Mouse (Mus musculus): Measurements from ENCODE around the gene Hs3st2.
A peak's percentile ranks its signal among the peaks of the same experiment; 100 is the strongest.
"Not testable (repeated sequence)": the region's sequence is repeated elsewhere in the genome, so short reads cannot be mapped to it uniquely, and the experiment has no call there.

Gene Hs3st2

DNA sequence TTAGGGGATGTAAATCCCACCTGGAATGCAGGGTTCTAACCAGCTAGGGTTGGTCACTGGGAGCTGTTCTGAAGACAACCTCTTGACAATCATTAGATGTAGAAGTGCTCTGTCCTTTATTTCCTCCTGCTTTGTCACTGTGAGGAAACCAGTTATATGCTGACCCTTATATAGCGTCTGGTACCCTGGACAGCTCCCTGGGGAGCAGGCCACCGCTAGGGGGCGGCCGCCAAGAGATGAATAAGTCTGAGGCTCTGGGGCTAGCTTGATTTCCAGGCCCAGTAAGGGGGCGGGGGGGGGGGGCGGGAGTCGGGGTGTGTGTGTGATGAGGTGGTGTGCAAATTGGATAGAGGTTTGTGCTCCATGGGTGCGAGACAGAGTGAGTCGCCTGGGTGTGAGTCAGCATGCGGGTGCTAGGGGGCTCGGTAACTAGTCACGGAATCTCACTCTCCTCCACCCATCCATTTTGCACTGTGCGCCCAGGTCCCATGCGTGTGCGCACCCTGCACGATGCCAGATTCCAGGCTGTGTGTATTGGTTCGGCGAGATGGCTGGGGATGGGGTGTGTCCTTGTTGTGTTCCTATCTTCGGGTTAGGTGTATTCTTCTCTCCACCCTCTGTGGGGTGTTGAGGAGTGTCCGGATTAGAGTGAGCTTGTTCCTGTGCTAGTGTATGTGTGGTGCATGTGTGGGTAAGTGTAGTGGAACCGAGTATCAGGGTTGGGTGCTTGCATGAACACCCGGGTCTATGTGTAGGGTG, at the start of gene Hs3st2:
TSS of gene Hs3st2 (plus strand) at position 635 of the 759 bp plus-strand sequence.
- DNase-seq (ENCODE audit: low spot score in 2 of 2): peak in 1 of 2 experiments; percentile 65

DNA sequence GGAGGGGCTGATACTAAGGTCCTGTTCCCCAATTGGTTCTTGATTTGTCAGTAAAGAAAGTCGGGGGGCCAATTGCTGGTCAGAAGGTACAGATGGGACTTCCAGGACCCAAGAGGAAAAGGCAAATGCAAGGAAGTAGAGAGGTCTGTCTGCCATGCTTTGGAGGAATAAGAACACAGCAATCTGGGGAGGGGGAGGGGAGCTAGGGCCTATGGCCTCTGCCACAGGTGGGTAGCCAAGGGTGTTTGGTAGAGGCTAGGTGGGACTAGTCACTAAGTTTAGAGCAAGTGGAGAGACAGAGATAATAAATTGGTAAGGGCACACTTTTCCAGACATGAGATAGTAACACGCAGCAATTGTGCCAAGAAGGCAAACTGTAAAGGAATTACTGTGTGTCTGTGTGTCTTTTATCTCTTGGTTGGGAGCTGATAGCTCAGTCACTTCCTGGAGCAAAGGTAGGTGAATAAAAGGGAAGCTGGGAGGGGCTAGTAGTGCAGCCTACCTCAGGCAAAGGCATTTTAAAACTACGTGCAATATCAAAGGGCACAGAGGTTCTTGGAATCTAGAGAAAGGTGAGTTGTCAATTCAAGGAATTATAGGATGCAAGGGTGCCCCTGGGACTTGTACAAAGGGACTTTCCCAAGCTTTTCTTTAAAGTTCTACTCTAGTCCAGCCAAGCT, 43.2 kb upstream of the Hs3st2 start:
- DNase-seq (ENCODE audit: low spot score in 2 of 2): no peak

DNA sequence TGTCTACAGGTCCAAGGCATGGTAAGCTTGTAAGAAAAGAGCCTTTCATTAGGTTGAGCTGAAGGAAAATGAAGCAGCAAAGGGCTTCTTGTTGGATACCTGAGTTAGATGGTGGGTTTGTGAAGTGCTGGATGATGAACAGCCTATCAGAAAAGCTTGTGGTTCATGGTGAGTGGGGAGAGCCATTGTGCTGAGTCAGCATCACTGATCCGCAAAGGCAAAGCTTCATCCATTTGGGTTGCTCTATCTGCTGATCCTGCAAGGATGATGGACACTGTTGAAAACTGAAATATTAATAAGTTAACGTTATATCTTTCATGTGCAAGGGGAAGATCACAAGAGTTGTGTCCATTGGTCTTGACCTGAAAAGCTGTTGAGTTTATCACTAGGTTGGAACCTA, 40.0 kb upstream of the Hs3st2 start:
- DNase-seq (ENCODE audit: low spot score in 2 of 2): no peak

DNA sequence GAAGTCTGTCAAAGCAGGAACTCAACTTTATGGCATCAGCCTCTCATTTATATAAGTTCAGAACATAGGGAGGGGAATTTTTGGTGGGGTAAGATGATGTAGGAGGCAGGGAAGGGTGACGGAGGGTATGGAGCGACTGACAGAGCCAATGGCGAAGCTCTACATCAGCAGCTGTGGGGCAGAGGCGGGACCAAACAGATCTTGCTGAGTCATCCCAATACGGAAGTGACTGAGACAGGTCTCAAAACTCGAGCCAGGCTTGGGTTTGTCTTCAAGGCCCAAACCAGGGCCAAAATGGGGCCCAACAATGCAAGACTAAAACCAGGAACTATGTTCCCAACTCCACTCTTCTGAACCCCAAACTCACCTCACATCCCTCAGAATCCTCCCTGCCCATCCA, 30.2 kb upstream of the Hs3st2 start:
- DNase-seq (ENCODE audit: low spot score in 2 of 2): not testable (repeated sequence)

DNA sequence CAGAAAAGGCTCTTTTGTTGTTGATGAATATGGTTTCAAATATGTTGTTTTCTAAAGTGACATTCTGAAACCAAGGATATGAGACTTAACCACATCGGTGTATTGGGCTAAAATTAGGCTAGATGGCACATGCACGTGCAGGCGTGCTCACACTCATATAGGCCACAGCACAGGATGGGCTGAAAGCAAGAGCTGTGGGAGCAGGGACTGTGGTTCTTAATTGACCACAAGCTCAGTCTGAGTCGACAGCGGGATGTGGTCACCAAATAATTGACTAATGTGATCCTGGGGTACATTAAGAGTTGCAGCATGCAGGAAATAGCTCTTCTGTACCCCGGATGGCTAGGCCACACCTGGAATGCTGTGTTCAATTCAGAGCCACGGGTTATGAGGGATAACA, 26.1 kb upstream of the Hs3st2 start:
- DNase-seq (ENCODE audit: low spot score in 2 of 2): no peak

DNA sequence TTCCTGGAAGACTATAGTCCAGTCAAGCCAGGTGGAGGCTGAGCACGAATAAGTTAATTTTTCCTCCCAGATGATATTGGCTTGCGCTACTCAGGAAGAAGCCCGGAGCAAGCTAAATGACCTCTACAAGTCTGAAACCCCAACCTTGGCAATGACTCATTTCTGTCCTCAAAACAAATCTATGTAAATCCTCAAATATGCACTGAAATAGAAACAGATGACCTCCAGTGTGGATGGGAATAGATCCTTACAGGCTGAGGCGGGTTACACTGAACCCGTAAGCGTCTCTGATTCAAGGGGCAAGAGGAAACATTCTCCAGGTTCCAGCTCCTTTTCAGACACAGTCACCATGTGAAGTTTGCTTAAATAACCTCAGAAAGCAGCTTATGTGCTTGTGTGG, 24.5 kb upstream of the Hs3st2 start:
- DNase-seq (ENCODE audit: low spot score in 2 of 2): no peak

DNA sequence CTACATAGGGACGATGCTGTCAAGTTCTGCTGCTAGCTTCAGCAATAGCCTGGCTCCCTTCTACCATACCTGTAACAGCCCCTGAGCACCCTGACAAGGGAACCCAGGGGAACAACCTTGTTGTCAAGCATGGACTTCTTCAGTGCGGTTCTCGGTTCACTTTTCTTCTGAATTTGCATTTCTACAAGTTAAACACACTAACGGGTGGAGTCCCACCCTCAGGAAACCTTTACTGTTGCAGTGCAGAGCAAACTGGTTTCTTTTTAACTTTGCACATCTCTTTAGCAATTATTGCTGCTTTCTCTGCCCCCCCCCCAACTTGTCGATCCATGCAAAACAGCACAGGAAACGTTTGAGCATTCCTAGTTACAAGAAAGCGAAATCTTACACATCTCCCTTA, 19.7 kb upstream of the Hs3st2 start:
- no peak for DNase-seq (ENCODE audit: low spot score in 2 of 2)

DNA sequence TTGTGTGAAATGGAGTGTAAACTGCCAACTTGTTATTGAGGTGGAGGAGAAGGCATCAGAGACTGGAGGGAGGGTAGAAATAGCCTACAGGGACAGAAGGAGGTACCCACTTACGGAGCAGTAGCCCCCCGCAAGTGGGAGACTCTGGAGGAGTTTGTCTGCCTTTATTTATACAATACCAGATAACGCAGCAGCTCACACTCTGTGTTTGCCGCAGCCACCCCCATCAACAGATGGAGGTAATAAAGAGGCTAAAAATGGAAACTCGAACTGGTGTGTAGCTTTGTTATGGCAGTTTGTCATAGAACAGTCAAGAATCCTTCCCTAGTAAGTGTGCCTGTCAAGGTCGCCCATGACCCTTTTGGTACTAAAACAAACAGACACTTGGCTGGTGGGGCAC, 16.2 kb upstream of the Hs3st2 start:
- DNase-seq (ENCODE audit: low spot score in 2 of 2): peak in 1 of 2 experiments; percentile 14

DNA sequence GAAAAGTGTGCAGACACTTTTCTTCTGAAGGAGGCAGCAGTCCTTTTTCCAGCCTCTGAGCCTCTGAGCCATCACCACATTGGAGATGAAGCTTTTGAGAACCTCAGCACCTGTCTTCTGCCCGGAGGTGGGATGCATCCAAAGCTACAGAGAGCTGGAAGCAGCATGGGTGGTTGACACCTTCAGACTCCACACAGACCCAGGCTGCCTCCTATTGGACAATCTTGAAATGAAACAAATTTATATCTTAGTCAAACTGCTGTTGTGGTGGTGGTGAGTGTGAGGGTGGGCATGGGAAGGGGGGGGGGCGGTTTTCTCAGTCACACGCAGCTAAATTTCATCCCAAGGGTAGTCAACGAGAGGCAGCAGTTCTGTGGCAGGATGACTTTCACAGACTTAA, 12.7 kb upstream of the Hs3st2 start:
- DNase-seq (ENCODE audit: low spot score in 2 of 2): no peak

DNA sequence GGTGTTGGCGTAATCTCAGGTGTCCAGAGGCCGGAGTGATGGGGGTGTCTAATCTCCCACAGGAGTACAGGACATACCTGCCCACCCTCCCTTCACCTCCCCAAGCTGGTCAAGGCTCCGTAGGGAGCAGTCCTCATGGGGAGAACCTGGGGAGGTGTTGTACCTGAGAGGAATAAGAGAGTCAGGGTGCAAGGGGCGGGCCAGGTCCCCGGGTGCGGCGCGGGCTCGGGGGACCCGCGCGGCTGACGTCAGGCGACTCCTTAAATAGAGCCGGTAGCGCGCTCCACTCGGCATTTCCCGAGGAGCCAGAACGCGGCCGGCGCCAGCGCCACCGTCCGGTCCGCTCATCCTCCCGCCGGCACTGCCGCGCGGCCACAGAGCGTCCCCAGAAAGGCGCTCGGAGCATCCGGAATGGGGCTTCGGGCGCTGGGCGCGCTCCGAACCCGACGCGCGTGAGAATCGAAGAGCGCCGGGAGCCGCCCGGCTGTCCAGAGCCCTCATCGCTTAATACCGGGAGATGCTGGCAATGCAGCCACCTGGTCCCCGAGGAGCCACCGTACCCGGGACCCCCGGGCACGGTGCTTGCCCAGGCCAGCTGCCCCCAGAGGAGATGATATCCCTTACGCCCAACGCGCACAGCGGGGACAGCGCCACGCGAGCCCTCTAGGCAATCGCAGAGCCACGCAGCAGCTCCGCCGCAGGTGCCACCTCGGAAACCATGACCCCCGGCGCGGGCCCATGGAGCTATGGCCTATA, 503 bp downstream of the Hs3st2 start:
- DNase-seq (ENCODE audit: low spot score in 2 of 2): peak in 1 of 2 experiments; percentile 53

DNA sequence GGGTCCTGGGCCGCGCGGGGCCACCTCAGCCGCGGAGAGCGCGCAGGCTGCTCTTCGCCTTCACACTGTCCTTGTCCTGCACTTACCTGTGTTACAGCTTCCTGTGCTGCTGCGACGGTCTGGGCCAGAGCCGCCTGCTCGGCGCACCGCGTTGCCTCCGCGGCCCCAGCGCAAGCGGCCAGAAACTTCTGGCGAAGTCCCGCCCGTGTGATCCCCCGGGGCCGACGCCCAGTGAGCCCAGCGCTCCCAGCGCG, 1.0 kb downstream of the Hs3st2 start:
- DNase-seq (ENCODE audit: low spot score in 2 of 2): no peak

DNA sequence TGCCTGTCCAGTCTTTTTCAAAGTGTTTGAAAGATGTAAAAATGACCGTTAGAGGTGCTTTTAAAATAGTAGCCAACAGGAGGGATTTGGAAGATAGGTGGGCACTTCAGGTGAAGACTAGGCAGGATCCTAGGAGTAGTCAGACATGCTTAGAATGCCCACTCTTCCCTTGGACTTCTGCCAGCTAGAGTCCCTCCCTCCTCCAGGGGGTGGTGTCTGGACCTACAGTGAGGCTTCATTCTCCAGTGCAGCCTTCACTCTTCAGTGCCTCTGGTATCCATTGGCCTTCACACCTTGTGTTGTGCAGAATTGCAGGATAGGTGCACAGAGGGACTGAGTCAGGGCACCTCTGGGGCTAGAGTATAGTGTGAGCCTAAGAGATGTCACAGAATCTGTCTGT, 2.2 kb downstream of the Hs3st2 start:
- no peak for DNase-seq (ENCODE audit: low spot score in 2 of 2)

DNA sequence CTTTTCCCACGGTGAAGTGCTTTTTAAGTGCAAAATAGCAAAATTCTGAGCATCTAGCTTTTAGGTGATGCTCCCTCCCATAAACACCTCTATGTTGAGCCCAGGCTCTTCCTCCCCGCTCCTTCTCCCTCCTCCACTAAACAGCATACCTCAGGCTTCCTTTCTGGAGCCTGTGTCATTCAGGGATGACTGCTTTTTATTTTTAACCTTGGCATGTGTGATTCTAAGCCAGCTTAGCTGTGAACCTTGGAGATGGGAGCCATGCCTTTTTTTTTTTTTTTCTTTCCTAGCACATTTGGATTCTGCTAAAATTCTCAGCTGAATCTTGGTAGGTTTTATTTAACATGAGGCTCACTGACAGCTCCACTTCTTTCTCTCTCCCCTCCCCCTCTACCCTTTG, 3.2 kb downstream of the Hs3st2 start:
- no peak for DNase-seq (ENCODE audit: low spot score in 2 of 2)

DNA sequence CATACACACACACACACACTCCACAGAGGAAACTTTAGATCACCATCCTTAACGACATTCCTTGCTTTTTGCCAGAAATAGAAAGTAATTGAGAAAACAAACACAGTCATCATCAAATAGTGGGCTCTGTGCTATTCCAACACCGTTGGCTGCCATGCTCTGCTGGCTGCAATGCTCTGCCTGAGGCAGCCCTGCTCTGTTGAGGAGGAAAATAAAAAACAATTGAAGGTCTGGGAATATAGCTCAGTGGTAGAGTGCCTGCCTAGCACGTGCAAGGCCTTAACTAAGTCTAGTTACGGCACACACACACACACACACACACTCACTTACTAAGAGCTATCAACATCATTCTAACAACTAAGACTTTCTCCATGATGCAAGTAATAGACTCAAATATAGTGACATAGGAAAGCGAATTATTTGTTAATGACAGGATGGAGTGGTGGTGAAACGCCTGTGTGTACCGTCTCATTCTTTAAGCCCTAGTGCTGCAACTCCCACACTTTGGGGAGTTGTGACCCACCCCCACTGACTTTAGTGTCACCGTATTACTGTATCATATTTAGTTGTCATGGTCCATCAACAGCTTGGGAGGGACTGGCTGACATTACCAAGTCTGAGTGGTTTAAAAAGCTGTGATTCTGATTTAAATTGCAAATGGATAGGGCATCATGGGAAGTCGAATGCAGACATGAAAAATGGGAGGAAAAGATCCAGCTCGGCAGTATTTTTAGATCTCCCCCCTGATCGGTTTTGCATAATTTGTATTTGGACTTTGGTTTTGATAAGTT, 19.3 kb downstream of the Hs3st2 start:
- DNase-seq (ENCODE audit: low spot score in 2 of 2): no peak

DNA sequence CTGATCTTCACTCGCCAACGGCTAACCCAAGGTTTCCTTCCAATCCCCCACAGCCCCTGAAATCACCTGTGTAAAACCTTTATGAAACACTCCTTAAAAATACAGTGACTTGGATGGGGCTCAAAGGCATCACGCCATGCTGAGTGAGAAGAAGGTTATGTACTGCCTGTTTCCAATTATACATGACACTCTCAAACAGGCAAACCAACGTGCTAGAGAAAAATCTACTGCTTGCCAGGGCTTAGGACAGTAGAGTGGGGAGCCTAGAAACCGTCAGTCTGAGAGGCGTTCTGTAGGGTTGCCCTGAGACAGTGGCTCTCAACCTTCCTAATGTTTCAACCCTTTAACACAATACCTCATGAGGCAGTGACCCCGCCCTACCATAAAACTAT, 19.8 kb downstream of the Hs3st2 start:
- no peak for DNase-seq (ENCODE audit: low spot score in 2 of 2)

DNA sequence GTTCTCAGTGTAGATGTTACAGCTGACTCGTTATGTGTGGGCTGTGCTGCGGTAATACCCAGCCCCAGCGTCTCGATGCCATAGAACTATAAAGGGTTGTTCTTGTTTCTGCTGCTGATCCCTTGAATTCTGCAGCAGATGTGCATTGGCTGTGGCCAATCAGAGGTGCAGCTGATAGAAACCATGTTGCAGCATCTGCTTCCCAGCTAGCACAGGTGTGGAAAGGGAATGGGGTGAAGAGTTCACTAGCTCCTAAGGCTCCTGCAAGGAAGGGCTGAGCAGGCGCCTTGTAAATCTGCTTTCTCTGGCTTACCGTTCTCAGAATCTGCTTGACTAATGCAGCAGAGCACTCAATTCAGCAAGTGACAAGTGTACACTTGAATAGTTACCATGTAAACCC, 45.2 kb downstream of the Hs3st2 start:
- DNase-seq (ENCODE audit: low spot score in 2 of 2): no peak

DNA sequence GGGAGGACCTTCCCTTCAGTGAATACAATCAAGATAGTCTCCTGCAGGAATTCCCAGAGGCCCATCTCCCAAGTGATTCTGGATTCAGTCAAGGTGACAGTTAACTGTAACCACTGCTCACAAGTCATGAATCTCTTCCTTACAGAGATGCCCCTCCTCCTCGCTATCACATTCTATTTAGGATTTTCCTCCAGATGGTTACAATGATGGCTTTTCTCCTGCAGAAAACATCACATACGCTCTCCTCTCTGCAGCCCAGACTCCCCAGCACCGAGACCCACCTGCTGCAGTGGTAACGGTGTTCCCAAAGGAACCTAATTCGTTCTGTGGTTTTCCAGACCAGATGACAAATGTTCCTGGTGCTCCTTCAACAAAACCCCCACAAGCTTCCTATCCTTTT, 49.5 kb downstream of the Hs3st2 start:
- DNase-seq (ENCODE audit: low spot score in 2 of 2): peak in 1 of 2 experiments; percentile 12

DNA sequence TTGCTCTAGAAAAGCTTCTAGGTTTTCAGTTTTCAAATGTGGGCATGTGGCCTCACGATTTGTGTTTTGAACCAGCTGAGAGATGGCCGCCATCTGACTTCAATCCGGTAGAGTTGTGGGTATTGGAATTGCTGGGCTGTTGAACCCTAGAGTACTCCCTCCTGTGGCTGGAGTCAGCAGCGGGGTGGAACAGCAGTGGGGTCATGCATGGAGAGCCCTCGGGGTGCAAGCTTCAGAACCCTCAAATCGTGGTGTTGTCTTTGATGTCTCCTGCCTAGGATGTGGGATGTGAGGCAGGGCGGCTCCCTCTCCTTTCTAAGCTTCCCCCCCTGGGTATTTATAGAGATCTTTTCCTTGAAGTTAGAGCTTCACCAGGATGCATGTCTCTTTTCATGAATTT, 52.7 kb downstream of the Hs3st2 start:
- DNase-seq (ENCODE audit: low spot score in 2 of 2): no peak

DNA sequence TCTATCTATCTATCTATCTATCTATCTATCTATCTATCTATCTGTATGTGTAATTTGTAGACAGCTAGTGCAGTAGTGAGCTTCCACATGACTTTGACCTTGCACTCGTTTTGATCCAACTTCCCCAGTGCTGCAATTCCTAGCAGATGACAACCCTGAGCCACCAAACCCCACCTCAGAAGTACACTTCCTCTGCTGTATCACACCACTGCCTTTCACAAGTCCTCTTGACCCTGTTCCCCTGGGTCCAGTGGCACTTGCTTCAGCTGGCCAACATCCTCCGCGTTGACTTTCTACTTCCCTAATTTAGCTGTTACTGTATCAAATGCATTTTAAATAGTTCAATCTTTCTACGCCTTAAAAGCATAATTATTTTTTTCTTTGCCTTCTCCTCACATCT, 54.6 kb downstream of the Hs3st2 start:
- DNase-seq (ENCODE audit: low spot score in 2 of 2): no peak

DNA sequence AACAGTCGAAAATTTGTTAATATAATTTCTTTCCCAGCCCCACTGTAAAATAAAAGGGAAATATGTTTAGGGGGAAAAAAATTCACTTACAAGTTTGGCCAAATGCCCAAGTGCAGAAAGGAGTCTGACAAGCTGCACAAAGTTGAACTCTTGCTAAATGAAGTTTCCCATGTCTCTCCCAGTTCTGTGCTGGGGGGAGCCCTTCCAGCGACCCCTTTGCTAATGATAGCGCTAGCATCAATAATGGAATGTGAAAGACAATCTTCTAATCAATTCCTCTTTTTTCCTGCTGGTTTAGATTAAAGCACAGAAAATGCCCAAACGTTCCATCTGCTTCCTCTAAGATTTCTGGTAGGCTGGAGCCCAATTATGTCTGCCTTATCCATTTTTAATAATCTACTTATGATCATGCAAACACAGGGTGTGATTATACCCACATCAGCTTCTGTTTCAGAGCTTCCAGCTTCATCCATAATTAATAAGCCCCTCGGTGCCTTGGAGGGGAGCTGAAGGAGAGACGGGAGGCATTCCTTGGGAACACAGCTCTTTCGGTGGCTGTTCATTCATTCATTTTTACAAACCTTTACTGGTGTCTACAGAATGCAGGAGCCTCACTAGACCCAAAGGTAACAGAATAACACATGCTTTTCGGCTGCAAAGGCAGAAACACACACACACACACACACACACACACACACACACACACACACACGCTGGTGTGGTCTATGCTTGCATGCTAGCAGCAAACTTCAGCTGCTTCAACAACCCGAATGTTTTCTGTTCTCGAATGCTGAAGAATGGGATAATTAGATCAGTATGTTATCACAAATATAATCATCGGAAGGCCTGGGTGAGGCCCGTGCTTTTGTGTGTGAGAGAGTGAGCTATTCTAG, 59.5 kb downstream of the Hs3st2 start:
- DNase-seq (ENCODE audit: low spot score in 2 of 2): no peak

DNA sequence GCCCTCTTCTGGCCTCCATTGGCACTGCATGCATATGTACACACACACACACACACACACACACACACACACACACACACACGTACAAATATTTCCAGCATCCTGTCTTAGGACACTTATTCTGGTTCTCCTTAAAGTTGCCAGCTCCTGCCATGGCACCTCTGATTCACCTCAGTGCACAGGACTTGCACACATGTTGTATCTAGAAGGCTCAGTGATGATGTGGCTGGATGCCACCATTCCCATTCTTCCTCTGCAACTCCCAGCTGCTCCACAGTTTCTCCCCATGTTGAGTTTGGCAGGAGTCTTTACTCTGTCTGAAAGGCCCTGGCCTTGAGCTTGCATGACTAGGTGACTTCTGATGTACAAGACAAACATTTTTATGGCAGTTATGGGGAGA, 65.1 kb downstream of the Hs3st2 start:
- DNase-seq (ENCODE audit: low spot score in 2 of 2): no peak
